Mouse (Mus musculus) mouse embryonic stem cell (cell line): ENCODE results near the gene Cnppd1.

Source experiments
- in situ Hi-C, 2 experiments: fragments of 300-500 bp; cut with MboI; formaldehyde crosslinking; loops; 1 replicate in 1 of 2; 3 replicates in 1 of 2; pipeline ENCODE4 v1.14.3; 2019 to 2020; ENCODE audit warnings: low sequenced_read_pairs in 2 of 2, low pct_unique_long_range_greater_than_20kb in 1 of 2, mixed read lengths in 1 of 2; ENCODE audit not compliant: unreplicated experiment in 1 of 2

The Cnppd1 gene

DNA sequence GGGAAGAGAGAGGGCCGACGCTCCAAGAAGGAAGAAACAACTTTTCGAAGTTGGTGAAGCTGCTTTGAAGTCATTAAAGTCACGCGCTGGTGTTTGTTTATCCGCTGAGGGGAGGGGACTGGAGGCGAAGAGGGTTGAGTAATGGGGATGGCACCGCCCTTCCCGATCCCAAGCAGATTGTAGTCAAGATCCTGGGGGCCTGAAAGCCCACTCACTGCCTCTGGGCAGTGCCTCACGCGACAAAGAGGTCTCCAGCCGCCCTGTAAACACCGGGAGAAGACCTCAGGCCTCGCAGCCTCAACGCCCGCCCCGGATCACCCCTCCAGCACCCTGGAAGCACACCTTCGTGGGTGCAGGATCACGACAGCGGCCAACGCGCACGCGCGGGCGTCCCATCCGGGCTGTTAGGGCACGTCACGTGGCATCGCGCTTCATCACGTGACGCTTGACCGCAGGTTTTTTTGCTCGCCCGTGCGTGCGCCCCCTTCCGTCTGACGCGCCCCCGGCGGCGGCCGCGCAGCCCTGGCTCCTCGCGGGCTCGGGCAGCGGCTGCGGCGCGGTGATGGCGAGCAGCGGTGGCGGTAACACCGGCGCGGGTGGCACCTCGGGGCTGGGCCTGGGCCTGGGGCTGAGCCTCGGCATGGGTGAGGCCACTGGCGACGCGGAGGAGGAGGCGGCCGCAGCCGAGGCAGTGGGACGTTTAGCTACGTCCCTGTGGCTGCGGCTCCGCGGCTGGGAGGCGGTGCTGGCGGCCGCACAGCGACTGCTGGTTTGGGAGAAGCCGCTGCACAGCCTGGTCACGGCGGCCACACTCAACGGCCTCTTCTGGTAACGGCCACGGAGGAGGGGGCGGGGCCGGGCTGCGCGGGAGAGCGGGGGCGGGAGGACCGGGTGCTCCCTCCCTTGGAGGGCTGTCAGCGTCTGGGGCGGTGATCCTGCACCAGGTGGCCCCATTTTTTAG is at the start of gene Cnppd1, which contains the start of gene Retreg2:
TSS of gene Cnppd1 (minus strand) at position 411 of the 961 bp plus-strand sequence.
TSS of gene Retreg2 (plus strand) at position 478 of the 961 bp plus-strand sequence.
- in situ Hi-C loops = no loop called here

DNA sequence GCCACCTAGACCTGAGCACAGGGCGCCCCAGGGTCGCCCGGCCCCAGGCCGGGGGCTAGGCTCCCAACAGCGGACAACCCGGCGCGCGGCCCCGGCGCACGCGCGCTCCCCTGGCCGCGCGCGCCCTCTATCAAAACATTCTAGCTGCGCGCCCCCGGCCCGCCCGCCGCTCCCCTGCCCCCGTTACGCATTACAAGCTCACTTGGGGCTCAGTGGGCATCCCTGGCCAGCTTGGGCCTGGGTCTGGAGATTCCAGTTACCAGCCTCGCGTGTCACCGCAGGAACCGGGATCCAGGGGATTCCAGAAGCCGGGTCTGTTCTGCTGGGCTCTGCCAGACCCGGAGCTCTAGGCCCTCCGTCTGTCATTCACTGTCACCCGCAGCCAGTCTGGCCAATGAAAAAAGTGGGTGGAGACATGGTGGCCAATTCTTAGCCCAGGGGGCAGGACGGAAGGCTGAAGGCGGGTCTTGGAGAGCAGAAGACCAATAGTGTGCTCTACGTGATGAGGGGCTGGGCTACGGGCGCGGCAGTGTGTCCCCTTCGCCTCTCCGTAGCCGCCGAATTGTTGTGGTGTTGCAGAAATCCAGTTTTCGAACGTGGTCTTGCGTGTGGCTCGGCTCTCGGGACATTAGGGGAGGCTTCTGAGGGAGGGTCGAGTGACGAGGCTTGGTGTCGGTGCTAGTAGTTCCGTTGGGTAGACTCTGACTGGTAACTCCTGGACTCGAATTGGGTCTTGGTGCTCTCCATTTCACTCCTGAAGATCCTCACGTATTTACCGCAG is 49.3 kb upstream of the Cnppd1 start, which contains the start of the genes Ankzf1 and Atg9a:
TSS of gene Ankzf1 (plus strand) at position 530 of the 781 bp plus-strand sequence.
TSS of gene Atg9a (minus strand) at position 575 of the 781 bp plus-strand sequence.
- in situ Hi-C loops = no loop called here

GRCm38 (mm10) chr1:75191258-75191621 is 48.7 kb upstream of the Cnppd1 start:
- in situ Hi-C loops = no loop called here

GRCm38 (mm10) chr1:75190577-75190976 is 48.1 kb upstream of the Cnppd1 start:
- in situ Hi-C loops = no loop called here

GRCm38 (mm10) chr1:75187914-75188483 is 45.5 kb upstream of the Cnppd1 start:
- in situ Hi-C loops = loop anchor here in 1 of 2 experiments (10.0 kb wide), 1 partner anchor 67 kb away; no protein-coding TSS in a partner anchor

DNA sequence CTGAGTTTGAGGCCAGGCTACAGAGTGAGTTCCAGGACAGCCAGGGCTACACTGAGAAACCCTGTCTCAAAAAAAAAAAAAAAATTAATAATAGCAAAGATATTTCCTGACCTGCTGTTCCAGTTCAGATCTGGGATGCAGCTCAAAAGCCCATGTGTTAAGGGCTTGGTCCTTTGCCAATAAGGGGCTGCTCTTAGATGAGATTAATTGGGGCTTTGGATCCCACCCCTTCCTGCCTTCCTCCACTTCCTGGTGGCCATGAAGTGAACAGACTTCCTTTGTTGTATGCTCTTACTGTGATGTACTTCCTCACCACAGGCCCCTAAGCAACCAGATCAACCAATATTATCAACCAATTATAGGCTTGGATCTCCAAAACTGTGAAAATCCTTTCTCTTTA is 44.6 kb upstream of the Cnppd1 start:
- in situ Hi-C loops = loop anchor here in 1 of 2 experiments (10.0 kb wide), 1 partner anchor 68 kb away; no protein-coding TSS in a partner anchor

DNA sequence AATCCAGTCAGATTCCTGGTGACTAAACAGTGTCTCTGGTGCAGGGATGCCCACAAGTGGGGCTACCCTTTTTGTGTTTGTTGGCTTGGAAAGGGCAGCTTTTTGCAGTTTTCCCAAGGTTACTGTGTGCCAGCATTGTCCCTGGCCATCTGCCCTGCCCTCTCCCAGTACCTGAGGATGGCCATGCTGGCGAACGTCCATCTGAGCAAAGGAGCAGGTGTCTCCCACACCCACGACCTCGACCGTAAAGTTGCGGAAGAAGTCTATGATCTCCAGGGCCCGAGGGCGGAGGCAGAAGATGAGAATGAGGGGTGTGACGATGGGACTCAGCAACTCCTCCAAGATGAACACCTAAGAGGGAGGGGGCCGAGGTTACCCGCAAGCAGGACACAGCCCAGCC is 43.0 kb upstream of the Cnppd1 start:
- in situ Hi-C loops = loop anchor here in 1 of 2 experiments (10.0 kb wide), 1 partner anchor 69 kb away; no protein-coding TSS in a partner anchor

GRCm38 (mm10) chr1:75182160-75182559 is 39.6 kb upstream of the Cnppd1 start:
- in situ Hi-C loops = loop anchor here in 1 of 2 experiments (10.0 kb wide), 1 partner anchor 73 kb away; no protein-coding TSS in a partner anchor

DNA sequence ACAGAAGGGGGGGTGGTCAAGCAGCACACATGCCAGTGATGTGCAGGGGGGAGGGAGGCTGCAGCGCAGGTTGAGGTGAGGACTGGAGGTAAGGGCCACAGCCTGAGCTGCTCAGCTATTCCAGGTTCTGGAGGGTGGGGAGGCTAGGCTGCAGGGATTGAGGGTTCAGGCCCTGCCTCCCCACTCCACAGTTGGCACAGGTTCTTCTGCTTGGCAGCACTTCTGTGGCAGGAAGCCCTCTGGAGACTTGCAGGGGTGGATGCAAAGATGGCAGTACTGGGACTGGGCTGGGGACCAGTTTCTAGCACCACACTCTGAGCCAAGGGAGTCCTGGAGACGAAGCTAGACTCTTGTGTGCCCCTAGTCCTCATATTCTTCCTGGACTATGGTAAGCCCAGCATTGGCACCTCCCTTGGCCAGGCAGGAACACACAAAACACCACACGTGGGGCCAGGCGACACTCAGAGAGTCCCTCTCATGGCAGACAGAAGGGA is 38.9 kb upstream of the Cnppd1 start:
- in situ Hi-C loops = loop anchor here in 1 of 2 experiments (10.0 kb wide), 1 partner anchor 73 kb away; no protein-coding TSS in a partner anchor

- in situ Hi-C loops = loop anchor here in 1 of 2 experiments (10.0 kb wide), 1 partner anchor 74 kb away; no protein-coding TSS in a partner anchor
These were observed 38.2 kb upstream of the Cnppd1 start for GRCm38 (mm10) chr1:75180741-75181140.

DNA sequence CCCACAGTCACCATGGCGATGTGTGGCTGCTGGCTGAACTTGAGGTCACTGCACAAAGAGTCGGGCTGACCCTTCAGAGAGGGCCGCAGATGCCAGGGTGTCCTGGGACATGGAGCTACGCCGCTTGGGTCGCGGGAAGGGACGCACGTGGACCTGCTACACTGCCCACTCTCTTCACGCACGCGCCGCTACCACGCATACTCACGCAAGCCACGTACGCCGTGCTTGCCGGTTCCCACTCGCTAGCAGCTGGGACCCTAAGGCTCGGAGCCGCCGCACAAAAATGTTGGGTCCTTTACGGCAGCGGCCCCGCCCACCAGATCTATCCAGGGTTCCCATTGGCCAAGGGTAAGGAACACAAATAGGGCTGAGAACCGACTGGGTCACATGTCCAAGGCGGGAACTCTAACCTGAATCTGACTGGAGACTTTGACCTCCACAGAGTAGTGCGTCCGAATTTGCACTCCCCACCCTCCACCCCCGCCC is 37.6 kb upstream of the Cnppd1 start, which contains the start of gene Abcb6:
TSS of gene Abcb6 (minus strand) at position 288 of the 486 bp plus-strand sequence.
- in situ Hi-C loops = loop anchor here in 1 of 2 experiments (10.0 kb wide), 1 partner anchor 75 kb away; no protein-coding TSS in a partner anchor

DNA sequence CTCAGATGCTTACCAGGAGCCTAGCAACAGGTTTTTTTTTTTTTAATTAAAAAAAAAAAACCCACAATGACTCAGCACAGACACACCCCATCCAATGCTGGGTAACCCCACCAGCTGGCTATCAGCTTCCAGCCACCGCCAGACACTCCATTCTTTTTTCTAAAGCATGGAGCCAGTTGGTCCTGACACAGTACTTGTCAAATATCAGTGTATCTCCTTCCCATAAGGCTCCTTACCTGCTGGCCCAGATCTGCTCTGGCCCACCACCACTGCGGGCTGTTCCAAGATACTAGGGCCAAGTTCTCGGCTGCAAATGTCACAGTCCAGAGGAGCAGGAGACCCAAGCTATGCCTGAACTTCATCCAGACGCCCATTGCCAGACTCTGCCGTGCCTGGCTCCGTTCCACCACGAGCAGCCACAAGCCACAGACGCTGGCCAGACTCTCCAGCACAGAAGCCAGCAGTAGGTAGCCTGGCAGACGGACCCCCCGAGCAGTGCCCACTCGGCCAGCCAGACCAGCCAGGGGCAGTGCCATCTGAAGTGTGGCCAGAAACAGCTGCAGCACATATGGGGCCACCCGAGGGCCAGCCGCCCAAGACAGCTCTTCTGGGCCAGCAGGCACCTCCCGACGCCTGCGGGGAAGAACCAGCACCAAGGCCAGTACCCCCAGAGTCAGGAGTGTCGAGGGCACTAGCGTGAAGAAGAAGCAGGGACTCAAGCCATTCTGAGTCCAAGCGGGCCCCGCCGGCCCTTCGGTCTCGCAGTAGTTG is 37.0 kb upstream of the Cnppd1 start:
- in situ Hi-C loops = loop anchor here in 1 of 2 experiments (10.0 kb wide), 1 partner anchor 75 kb away; no protein-coding TSS in a partner anchor

- in situ Hi-C loops = no loop called here
These were observed 26.3 kb upstream of the Cnppd1 start, which contains the start of gene Zfand2b for GRCm38 (mm10) chr1:75168472-75169464. Zfand2b (plus strand) TSS chr1:75168646.

GRCm38 (mm10) chr1:75168093-75168471 is 25.6 kb upstream of the Cnppd1 start:
- in situ Hi-C loops = no loop called here

- in situ Hi-C loops = no loop called here
These were observed 17.7 kb upstream of the Cnppd1 start for GRCm38 (mm10) chr1:75160256-75160617.
